Mouse (Mus musculus): ENCODE results near the gene Hist2h4.

- TF ChIP-seq POLR2A (IDR thresholded peaks at IDR 0.05; ENCODE audit: extremely low read depth, insufficient read depth, low read length) (no peak), CTCF (IDR thresholded peaks at IDR 0.05; ENCODE audit: low read depth, low read length) (no peak)
These were observed 15.6 kb downstream of the Hist2h4 start for GRCm38 (mm10) chr3:96247356-96248140.

Measured in liver, adult 2 months (tissue).